ENCODE assay signal across 8 mouse cellular contexts in the genomic region with DNA sequence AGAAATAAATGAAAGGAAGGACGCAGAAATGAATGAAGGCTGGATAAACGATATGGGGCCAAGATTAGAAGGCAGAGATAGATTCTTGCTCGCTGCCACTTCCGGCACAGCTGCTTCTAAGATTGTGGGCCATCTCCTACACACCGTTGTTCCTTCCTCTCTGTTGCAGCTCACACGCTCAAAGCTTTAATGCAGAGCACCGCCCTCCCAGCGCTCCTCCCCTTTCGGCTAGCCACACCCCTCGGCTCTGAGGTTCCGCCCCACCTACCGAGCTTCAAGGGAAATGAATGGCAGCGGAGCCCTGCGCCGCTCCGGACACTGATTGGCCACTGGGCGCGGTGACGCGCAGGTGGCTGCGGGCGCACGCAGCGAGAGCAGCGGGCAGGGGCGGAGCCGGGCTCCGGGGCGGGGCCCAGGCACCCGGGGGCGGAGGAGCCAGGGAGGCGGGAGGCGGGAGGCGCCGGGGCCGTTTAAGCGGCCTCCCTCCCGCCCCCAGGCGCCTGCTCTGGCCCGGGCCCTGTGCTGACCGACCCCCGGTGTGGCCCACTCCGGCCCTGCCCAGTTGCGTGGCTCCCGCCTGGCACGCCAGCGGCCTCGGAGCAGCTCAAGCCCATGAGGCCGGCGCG. TPM values are rescaled to one million over a fixed set of nuclear protein-coding genes. Genes with fewer than 3 reads are reported as not detected.
DNase-seq lines count a peak whose midpoint lies in the region; ATAC-seq and TF ChIP-seq lines count a peak whose summit lies in the region.

Gene Mmd, plus strand, starts transcription at position 432 of the 626 bp plus-strand sequence.

- no peaks in the 10 kb centered on the region for H3K9me3 ChIP-seq in kidney, embryonic 14.5 days (ENCODE audit: control insufficient read depth, low read length)
- H3K9me3 ChIP-seq in limb, embryonic 15.5 days, result no peaks in the 10 kb centered on the region

- peak within 1 kb of the TSS; percentile 69 for H3K4me3 ChIP-seq in bone marrow macrophage, adult 2 months (ENCODE audit: insufficient read depth, low read length)
- peak within 1 kb of the TSS; percentile 86 for H3K4me3 ChIP-seq in embryonic fibroblast, embryonic 13.5 days (ENCODE audit: insufficient read depth, low read length)
- peak within 1 kb of the TSS; percentile 79 for H3K4me3 ChIP-seq in kidney, embryonic 14.5 days (ENCODE audit: low read length)
- peak within 1 kb of the TSS; percentile 88 for H3K4me3 ChIP-seq in limb, embryonic 15.5 days

- peak within 1 kb of the TSS; percentile 47 for H3K27ac ChIP-seq in bone marrow macrophage, adult 2 months (ENCODE audit: insufficient read depth, low read depth, low read length)
- H3K27ac ChIP-seq in embryonic fibroblast, embryonic 13.5 days (ENCODE audit: insufficient read depth, low read length), result no peak within 1 kb of the TSS; the same call in 1 of the 2 replicates
- peak within 1 kb of the TSS; percentile 80 for H3K27ac ChIP-seq in kidney, embryonic 14.5 days (ENCODE audit: low read depth, low read length)
- H3K27ac ChIP-seq in limb, embryonic 15.5 days, result peak within 1 kb of the TSS; percentile 87

- H3K4me2 ChIP-seq in kidney, embryonic 14.5 days (replicated peaks; ENCODE audit: low read depth, low read length), result peak within 1 kb of the TSS; percentile 56
- H3K4me2 ChIP-seq in limb, embryonic 15.5 days, result peak within 1 kb of the TSS; percentile 76

- DNase-seq in A20 (ENCODE audit: low read depth, low spot score), result peak; percentile 99
- DNase-seq in heart, adult 9 months (ENCODE audit: low spot score in 2 of 2), result peak; percentile 98 to 99
- peak; percentile 93 to 98 for DNase-seq in monocyte, adult 2 months (ENCODE audit: low read depth in 1 of 2, low spot score in 2 of 2)
- peak; percentile 99 for DNase-seq in spleen, postnatal 36 days (ENCODE audit: low spot score in 2 of 2)

- H3K9ac ChIP-seq in kidney, embryonic 14.5 days (ENCODE audit: low read depth, low read length), result peak within 1 kb of the TSS; percentile 91
- peak within 1 kb of the TSS; percentile 87 for H3K9ac ChIP-seq in limb, embryonic 15.5 days

- no peak for TF ChIP-seq POLR2A in bone marrow macrophage, adult 2 months (IDR thresholded peaks at IDR 0.05; ENCODE audit: borderline replicate concordance, low read depth, low read length)
- TF ChIP-seq POLR2A in embryonic fibroblast, embryonic 13.5 days (IDR thresholded peaks at IDR 0.05; ENCODE audit: low read depth, low read length), result peak; percentile 93

- TF ChIP-seq CTCF in bone marrow macrophage, adult 2 months (IDR thresholded peaks at IDR 0.05; ENCODE audit: low read depth, low read length), result no peak
- no peak for TF ChIP-seq CTCF in embryonic fibroblast, embryonic 13.5 days (IDR thresholded peaks at IDR 0.05; ENCODE audit: borderline replicate concordance, insufficient read depth, low read length)

- H3K4me1 ChIP-seq in bone marrow macrophage, adult 2 months (ENCODE audit: control insufficient read depth, insufficient read depth, low read length), result peaks cover 32% of the 10 kb centered on the region
- H3K4me1 ChIP-seq in embryonic fibroblast, embryonic 13.5 days (ENCODE audit: control insufficient read depth, insufficient read depth, low read length), result 0 out of 2 replicates have a peak, but pooled peaks cover 7% of the 10 kb centered on the region
- H3K4me1 ChIP-seq in kidney, embryonic 14.5 days (ENCODE audit: control insufficient read depth, insufficient read depth, low read length), result peaks cover 7% of the 10 kb centered on the region; the same call in 1 of the 2 replicates
- H3K4me1 ChIP-seq in limb, embryonic 15.5 days, result peaks cover 23% of the 10 kb centered on the region; the same call in 1 of the 2 replicates

- ATAC-seq in kidney, embryonic 14.5 days (ENCODE audit: low FRiP score, low TSS enrichment), result peak; percentile 99
- peak; percentile 98 for ATAC-seq in limb, embryonic 15.5 days (ENCODE audit: insufficient number of reproducible peaks, low FRiP score, low TSS enrichment, low read depth)

- no peaks in the 10 kb centered on the region for H3K36me3 ChIP-seq in kidney, embryonic 14.5 days (ENCODE audit: control insufficient read depth, insufficient read depth, low read length)
- no peaks in the 10 kb centered on the region for H3K36me3 ChIP-seq in limb, embryonic 15.5 days

- no peaks in the 10 kb centered on the region for H3K27me3 ChIP-seq in kidney, embryonic 14.5 days (ENCODE audit: control insufficient read depth, insufficient read depth, low read length)
- no peaks in the 10 kb centered on the region for H3K27me3 ChIP-seq in limb, embryonic 15.5 days

- WGBS in kidney, embryonic 14.5 days, result under 1% methylated on average over 40 of the region's 51 CpGs
- WGBS in limb, embryonic 15.5 days, result under 1% methylated on average over 40 of the region's 51 CpGs

RNA-seq across cellular contexts. Expression of gene Mmd, which starts in this region (rescaled TPM):
- 49.3 and 50.0 TPM in 2 replicates for polyA plus RNA-seq in bone marrow macrophage, adult 2 months (2012; ENCODE audit: insufficient read depth, insufficient read length, missing spikeins)
- polyA plus RNA-seq in embryonic fibroblast, embryonic 13.5 days (2011; ENCODE audit: insufficient read length, low read depth, missing spikeins), result 43.4 and 75.6 TPM in 2 replicates
- polyA plus RNA-seq in kidney, embryonic 14.5 days (2014; fragmentation: Nextera tagmentation; extraction: Ambion mirVana), result 25.5 and 25.6 TPM in 2 replicates
- 26.3 and 31.7 TPM in 2 replicates for polyA plus RNA-seq in limb, embryonic 15.5 days (2015; fragmentation: Nextera tagmentation; extraction: Ambion mirVana)
